20 mouse cellular contexts compared by ENCODE assay signal in genomic region chr1:153734866-153735265, GRCm38 (mm10). TPM values are rescaled to one million over a fixed set of nuclear protein-coding genes. Genes with fewer than 3 reads are reported as not detected.
DNase-seq lines count a peak whose midpoint lies in the region.
"Had no signal": no experiment of that assay in that cellular context is flagged by ENCODE, and none has a peak within 500 bp of the region (broad histone marks: within the 10 kb centered on the region; RNA-seq: fewer than 3 reads in every experiment).

No protein-coding gene starts in this region.

- intact Hi-C loops in heart, postnatal 10 days (cut with DNase I) = no loop called here

- peak; percentile 2 for DNase-seq in adrenal gland, postnatal 14 days
- DNase-seq in adrenal gland, adult 2 months = no peak
- peak; percentile 83 for DNase-seq in heart, adult 11 months
- no peak for DNase-seq in heart, postnatal 10 days
- peak; percentile 54 for DNase-seq in thymus, postnatal 14 days
- no peak for DNase-seq in thymus, adult 18-20 months
- peak; percentile 50 for DNase-seq in thymus, postnatal 4 days
- no peak for DNase-seq in thymus, postnatal 0 days (ENCODE audit: low spot score)
- DNase-seq: adrenal gland, adult 8-10 months; adrenal gland, postnatal 10 days; adrenal gland, postnatal 25 days; adrenal gland, postnatal 36 days; B cell, adult 2 months; cerebellum, adult 11 months; cerebellum, adult 11-12 months; cerebellum, adult 18-20 months; cerebellum, adult 2 months had no signal

RNA-seq across cellular contexts. Expression of gene Rgs16, which starts 5.3 kb away (rescaled TPM):
- total RNA-seq in adrenal gland, postnatal 14 days (2021) = 2.9 TPM in 2 replicates
- 1 to 10 TPM; 2.1 to 4.5 TPM for total RNA-seq in adrenal gland, adult 2 months (2021)
- polyA plus RNA-seq in adrenal gland, adult 2 months (2012; rRNA removed) = 0.61 and 0.95 TPM in 2 replicates
- total RNA-seq in heart, postnatal 10 days (2021) = 1 to 10 TPM; 2.4 to 3.5 TPM
- polyA plus RNA-seq in thymus, postnatal 0 days (2015; fragmentation: Nextera tagmentation; extraction: Ambion mirVana) = 4.1 and 4.3 TPM in 2 replicates
- total RNA-seq: G1E, MEL had no signal
- polyA plus RNA-seq: G1E had no signal

RNA-seq across cellular contexts. Expression of gene Rnasel, which starts 14.4 kb away (rescaled TPM):
- total RNA-seq in adrenal gland, postnatal 14 days (2021) = 10.0 and 13.1 TPM in 2 replicates
- 10 to 100 TPM in 1 of 2 experiments, 1 to 10 TPM in 1; 9.7 to 13.2 TPM for total RNA-seq in adrenal gland, adult 2 months (2021)
- 1.2 and 1.5 TPM in 2 replicates for polyA plus RNA-seq in adrenal gland, adult 2 months (2012; rRNA removed)
- total RNA-seq in heart, postnatal 10 days (2021) = 10 to 100 TPM; 12.5 to 15.4 TPM
- 13.7 and 22.1 TPM in 2 replicates for polyA plus RNA-seq in thymus, postnatal 0 days (2015; fragmentation: Nextera tagmentation; extraction: Ambion mirVana)
- total RNA-seq: ES-E14 had no signal

Comparison
In these comparisons a context has a peak if more than half of its experiments do, and no peak if none do; other contexts are left out.
1. DNase-seq: peak in adrenal gland, postnatal 14 days (single experiment), heart, adult 11 months (single experiment), thymus, postnatal 14 days (single experiment) and thymus, postnatal 4 days (single experiment); none in adrenal gland, adult 2 months (single experiment), heart, postnatal 10 days (0 of 2), thymus, adult 18-20 months (0 of 2) and thymus, postnatal 0 days (single experiment).